ENCODE assay signal across 28 mouse cellular contexts in the genomic region with DNA sequence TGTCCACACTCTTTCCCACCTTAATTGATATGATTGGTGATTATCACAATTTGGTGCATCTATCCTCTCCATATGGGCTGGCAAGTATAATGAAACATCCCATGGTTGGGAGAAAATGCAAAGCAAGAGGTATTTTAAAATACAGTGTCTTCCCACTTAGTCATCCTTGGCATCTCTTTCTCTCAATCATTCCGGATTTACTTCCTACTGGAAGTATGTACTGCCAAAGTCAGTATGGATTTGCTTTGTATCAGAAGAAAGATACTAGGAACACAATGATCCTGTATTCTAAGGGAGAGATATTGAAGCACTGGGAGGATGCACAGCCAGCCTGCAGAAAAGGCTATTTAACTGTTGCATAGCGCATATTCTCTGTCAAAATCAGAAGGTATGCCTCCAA.
"Had no signal": no experiment of that assay in that cellular context is flagged by ENCODE, and none has a peak within 500 bp of the region (broad histone marks: within the 10 kb centered on the region; RNA-seq: fewer than 3 reads in every experiment).

No protein-coding gene starts in this region.

- H3K9ac ChIP-seq: embryonic facial prominence, embryonic 12.5 days; embryonic facial prominence, embryonic 13.5 days; embryonic facial prominence, embryonic 15.5 days; forebrain, embryonic 12.5 days; forebrain, embryonic 13.5 days; forebrain, postnatal 0 days had no signal

- DNase-seq: cerebellum, adult 8-10 months; cerebellum, adult 9-10 months; cerebellum, adult 9-11 months; cerebellum, postnatal 10 days; cerebellum, postnatal 14 days; cerebellum, postnatal 25 days; cerebellum, postnatal 36 days; embryo, embryonic 11 days; forebrain, postnatal 0 days; gastrocnemius, adult 2 months; gastrocnemius, postnatal 10 days; gastrocnemius, postnatal 14 days; gastrocnemius, postnatal 25 days; gastrocnemius, postnatal 36 days; heart, adult 11 months; heart, adult 18-20 months; heart, adult 2 months had no signal

- H3K4me3 ChIP-seq: embryonic facial prominence, embryonic 10.5 days; embryonic facial prominence, embryonic 12.5 days; embryonic facial prominence, embryonic 13.5 days; embryonic facial prominence, embryonic 15.5 days; erythroblast, embryonic 14.5 days; forebrain, embryonic 10.5 days; forebrain, embryonic 12.5 days; forebrain, embryonic 13.5 days; gastrocnemius, adult 2 months; heart, adult 2 months; heart, embryonic 10.5 days had no signal

- H3K4me1 ChIP-seq: embryonic facial prominence, embryonic 10.5 days; embryonic facial prominence, embryonic 12.5 days; embryonic facial prominence, embryonic 13.5 days; embryonic facial prominence, embryonic 15.5 days; forebrain, embryonic 10.5 days; forebrain, embryonic 12.5 days; forebrain, embryonic 13.5 days; heart, embryonic 10.5 days had no signal

- H3K27ac ChIP-seq: embryonic facial prominence, embryonic 10.5 days; embryonic facial prominence, embryonic 12.5 days; embryonic facial prominence, embryonic 13.5 days; embryonic facial prominence, embryonic 15.5 days; forebrain, embryonic 10.5 days; forebrain, embryonic 12.5 days; forebrain, embryonic 13.5 days; gastrocnemius, adult 2 months; heart, adult 2 months; heart, embryonic 10.5 days had no signal

- H3K36me3 ChIP-seq: embryonic facial prominence, embryonic 10.5 days; embryonic facial prominence, embryonic 12.5 days; embryonic facial prominence, embryonic 13.5 days; embryonic facial prominence, embryonic 15.5 days; forebrain, embryonic 10.5 days; forebrain, embryonic 12.5 days; heart, embryonic 10.5 days had no signal

- H3K27me3 ChIP-seq: embryonic facial prominence, embryonic 12.5 days; embryonic facial prominence, embryonic 13.5 days; embryonic facial prominence, embryonic 15.5 days; forebrain, embryonic 12.5 days; forebrain, embryonic 13.5 days had no signal

- ATAC-seq: forebrain, embryonic 13.5 days; forebrain, embryonic 14.5 days; forebrain, embryonic 16.5 days; forebrain, postnatal 0 days had no signal

- H3K9me3 ChIP-seq: embryonic facial prominence, embryonic 10.5 days; embryonic facial prominence, embryonic 12.5 days; embryonic facial prominence, embryonic 13.5 days; embryonic facial prominence, embryonic 15.5 days; forebrain, embryonic 10.5 days; forebrain, embryonic 12.5 days; forebrain, embryonic 13.5 days; heart, embryonic 10.5 days had no signal

- H3K4me2 ChIP-seq: embryonic facial prominence, embryonic 12.5 days; embryonic facial prominence, embryonic 13.5 days; embryonic facial prominence, embryonic 15.5 days; forebrain, embryonic 12.5 days; forebrain, embryonic 13.5 days had no signal
